Mouse (Mus musculus) cerebellum, adult 8-10 months (tissue): ENCODE results near the gene Bhlhe23.

Experiments used
- DNase-seq: peaks from one replicate; pipeline ENCODE4 v3.0.0; 2022

Bhlhe23 gene

DNA sequence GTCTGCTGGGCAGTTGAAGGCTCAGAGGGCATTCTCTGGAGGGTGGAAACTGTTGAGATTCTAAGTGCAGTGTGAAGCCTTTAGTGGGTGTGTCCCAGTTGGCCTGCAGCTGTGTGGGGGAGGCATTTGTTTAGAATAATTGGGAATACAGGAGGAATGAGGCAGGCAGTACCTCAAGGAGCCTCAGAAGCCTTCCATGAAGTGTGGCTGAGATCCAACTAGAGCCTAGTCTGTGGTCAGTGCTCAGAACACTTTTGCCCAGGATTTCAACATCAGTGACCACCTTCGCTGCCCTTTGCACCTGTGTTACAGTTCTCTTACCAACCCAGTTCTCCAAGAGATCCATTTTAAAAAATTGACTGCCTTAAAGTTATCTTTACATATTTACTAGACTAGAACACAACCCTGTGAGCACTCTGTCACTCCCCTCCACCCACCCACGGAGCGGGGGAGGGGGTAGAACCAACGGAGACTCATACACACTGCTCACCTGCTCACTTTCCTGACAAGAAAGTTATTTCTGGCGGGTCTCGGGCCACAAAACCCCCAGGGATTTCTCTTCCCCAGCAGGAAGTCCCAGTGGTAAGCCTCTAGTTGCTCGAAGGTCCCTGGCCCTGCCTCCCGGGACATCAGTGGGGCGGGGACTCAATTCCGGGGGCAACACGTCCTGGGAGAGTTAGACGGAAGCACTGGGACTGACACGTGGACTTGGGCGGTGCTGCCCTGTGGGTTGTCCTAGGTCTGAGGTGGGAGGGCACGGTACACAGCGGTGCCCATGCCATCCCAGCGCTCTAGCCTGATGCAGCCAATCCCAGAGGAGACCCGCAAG lies 51.9 kb downstream of the Bhlhe23 start, which contains the start of gene Slc17a9:
Slc17a9 (plus strand) TSS at position 679 of the 829 bp plus-strand sequence.
- no peak for DNase-seq
